Comparison of ENCODE assay signal across 12 mouse cellular contexts in genomic region chr2:26573807-26574206, GRCm38 (mm10). TPM values are rescaled to one million over a fixed set of nuclear protein-coding genes. Genes with fewer than 3 reads are reported as not detected.
DNase-seq lines count a peak whose midpoint lies in the region; ATAC-seq lines count a peak whose summit lies in the region.
"Had no signal": no experiment of that assay in that cellular context is flagged by ENCODE, and none has a peak within 500 bp of the region (broad histone marks: within the 10 kb centered on the region; RNA-seq: fewer than 3 reads in every experiment).

No protein-coding gene starts in this region.

- H3K27me3 ChIP-seq in forebrain, embryonic 10.5 days (ENCODE audit: poor library complexity, severe bottlenecking): no peaks in the 10 kb centered on the region
- H3K27me3 ChIP-seq in forebrain, embryonic 11.5 days (ENCODE audit: control insufficient read depth, insufficient read depth, low read length): no peaks in the 10 kb centered on the region
- no peaks in the 10 kb centered on the region for H3K27me3 ChIP-seq in kidney, embryonic 15.5 days
- no peaks in the 10 kb centered on the region for H3K27me3 ChIP-seq in intestine, embryonic 16.5 days (replicated peaks; ENCODE audit: control insufficient read depth, insufficient read depth, low read length)
- H3K27me3 ChIP-seq: midbrain, embryonic 12.5 days had no signal

- ATAC-seq in forebrain, embryonic 11.5 days (replicated peaks; ENCODE audit: low FRiP score): no peak
- no peak for ATAC-seq in kidney, embryonic 15.5 days (replicated peaks; ENCODE audit: low FRiP score)
- ATAC-seq in intestine, embryonic 16.5 days: no peak
- no peak for ATAC-seq in CD4-positive, CD25-positive, alpha-beta regulatory T cell, adult 4 months
- no peak for ATAC-seq in inflammation-experienced regulatory T-cells, adult 6 months

- peaks cover 72% of the 10 kb centered on the region for H3K4me1 ChIP-seq in forebrain, embryonic 10.5 days
- H3K4me1 ChIP-seq in forebrain, embryonic 11.5 days (replicated peaks; ENCODE audit: control insufficient read depth, insufficient read depth, low read length): no peaks in the 10 kb centered on the region; the same call in 1 of the 2 replicates
- peaks cover 66% of the 10 kb centered on the region for H3K4me1 ChIP-seq in kidney, embryonic 15.5 days
- H3K4me1 ChIP-seq in intestine, embryonic 16.5 days (ENCODE audit: control insufficient read depth, insufficient read depth, low read length): peaks cover 14% of the 10 kb centered on the region

- 0 out of 2 replicates have a peak overlapping the region, but pooled peaks have one; percentile 78 for H3K27ac ChIP-seq in forebrain, embryonic 10.5 days
- no peak overlapping the region for H3K27ac ChIP-seq in forebrain, embryonic 11.5 days (ENCODE audit: low read depth, low read length)
- peak overlapping the region; percentile 68 for H3K27ac ChIP-seq in kidney, embryonic 15.5 days
- peak overlapping the region; percentile 40 for H3K27ac ChIP-seq in intestine, embryonic 16.5 days (ENCODE audit: low read length)
- H3K27ac ChIP-seq: midbrain, embryonic 12.5 days had no signal

- no peaks in the 10 kb centered on the region for H3K36me3 ChIP-seq in forebrain, embryonic 10.5 days (replicated peaks)
- H3K36me3 ChIP-seq in forebrain, embryonic 11.5 days (ENCODE audit: control insufficient read depth, insufficient read depth, low read length): no peaks in the 10 kb centered on the region
- H3K36me3 ChIP-seq in kidney, embryonic 15.5 days: no peaks in the 10 kb centered on the region
- no peaks in the 10 kb centered on the region for H3K36me3 ChIP-seq in intestine, embryonic 16.5 days (ENCODE audit: control insufficient read depth, insufficient read depth, low read length)
- H3K36me3 ChIP-seq: midbrain, embryonic 12.5 days had no signal

- H3K9ac ChIP-seq in forebrain, embryonic 11.5 days (ENCODE audit: low read length): no peak overlapping the region
- no peak overlapping the region for H3K9ac ChIP-seq in kidney, embryonic 15.5 days
- no peak overlapping the region for H3K9ac ChIP-seq in intestine, embryonic 16.5 days (ENCODE audit: low read depth, low read length)
- H3K9ac ChIP-seq: midbrain, embryonic 12.5 days had no signal

- H3K9me3 ChIP-seq in forebrain, embryonic 10.5 days: no peaks in the 10 kb centered on the region
- no peaks in the 10 kb centered on the region for H3K9me3 ChIP-seq in forebrain, embryonic 11.5 days (ENCODE audit: control insufficient read depth, low read length)
- H3K9me3 ChIP-seq in kidney, embryonic 15.5 days (replicated peaks): no peaks in the 10 kb centered on the region
- H3K9me3 ChIP-seq in intestine, embryonic 16.5 days (ENCODE audit: control insufficient read depth, low read length): no peaks in the 10 kb centered on the region
- H3K9me3 ChIP-seq: midbrain, embryonic 12.5 days had no signal

- no peak overlapping the region for H3K4me2 ChIP-seq in forebrain, embryonic 11.5 days (ENCODE audit: low read depth, low read length, severe bottlenecking)
- H3K4me2 ChIP-seq in kidney, embryonic 15.5 days: no peak overlapping the region; the same call in 1 of the 2 replicates
- 0 out of 2 replicates have a peak overlapping the region, but pooled peaks have one; percentile 1 for H3K4me2 ChIP-seq in intestine, embryonic 16.5 days (ENCODE audit: low read depth, low read length)
- H3K4me2 ChIP-seq: midbrain, embryonic 12.5 days had no signal

- no peak for DNase-seq in forebrain, embryonic 10.5 days (ENCODE audit: extremely low spot score, low spot score)
- no peak for DNase-seq in forebrain, embryonic 11.5 days (ENCODE audit: low spot score)
- DNase-seq in kidney, adult 9 months: no peak
- peak; percentile 29 for DNase-seq in Muller cell, postnatal 12 days (ENCODE audit: inconsistent ontology term)
- DNase-seq: cerebellum, adult 9-10 months had no signal

- 43% methylated on average over 5 of the region's 5 CpGs for WGBS in forebrain, embryonic 10.5 days
- WGBS in forebrain, embryonic 11.5 days: 41% methylated on average over 5 of the region's 5 CpGs
- WGBS in kidney, embryonic 15.5 days: 28% methylated on average over 5 of the region's 5 CpGs
- WGBS in intestine, embryonic 16.5 days: 18% methylated on average over 5 of the region's 5 CpGs

- H3K4me3 ChIP-seq in forebrain, embryonic 10.5 days: no peak overlapping the region
- H3K4me3 ChIP-seq in forebrain, embryonic 11.5 days (ENCODE audit: low read depth, low read length): no peak overlapping the region
- no peak overlapping the region for H3K4me3 ChIP-seq in kidney, embryonic 15.5 days (replicated peaks)
- H3K4me3 ChIP-seq in intestine, embryonic 16.5 days (ENCODE audit: low read length): no peak overlapping the region
- H3K4me3 ChIP-seq: midbrain, embryonic 12.5 days had no signal

RNA-seq across cellular contexts. Expression of gene Egfl7, which starts 6.0 kb away (rescaled TPM):
- polyA plus RNA-seq in forebrain, embryonic 10.5 days (2016; fragmentation: Nextera tagmentation; extraction: Ambion mirVana): 89.9 and 96.4 TPM in 2 replicates
- polyA plus RNA-seq in forebrain, embryonic 11.5 days (2014; fragmentation: Nextera tagmentation; extraction: Ambion mirVana): 58.4 and 63.7 TPM in 2 replicates
- 218 and 219 TPM in 2 replicates for polyA plus RNA-seq in kidney, embryonic 15.5 days (2015; fragmentation: Nextera tagmentation; extraction: Ambion mirVana)
- polyA plus RNA-seq in intestine, embryonic 16.5 days (2015; fragmentation: Nextera tagmentation; extraction: Ambion mirVana): 110 and 118 TPM in 2 replicates
- not detected for polyA plus RNA-seq in CD4-positive, CD25-positive, alpha-beta regulatory T cell, adult 4 months (2017; shearing (Covaris generic))
- polyA plus RNA-seq in inflammation-experienced regulatory T-cells, adult 6 months (2017; shearing (Covaris generic)): 1 to 10 TPM in 2 of 3 experiments, not detected in 1; 1.7 to 2.3 TPM

RNA-seq across cellular contexts. Expression of gene Gm20532, which starts 12.6 kb away (rescaled TPM):
- polyA plus RNA-seq in forebrain, embryonic 10.5 days (2016; fragmentation: Nextera tagmentation; extraction: Ambion mirVana): not detected in 2 replicates
- not detected in 2 replicates for polyA plus RNA-seq in forebrain, embryonic 11.5 days (2014; fragmentation: Nextera tagmentation; extraction: Ambion mirVana)
- not detected in 2 replicates for polyA plus RNA-seq in kidney, embryonic 15.5 days (2015; fragmentation: Nextera tagmentation; extraction: Ambion mirVana)
- polyA plus RNA-seq in intestine, embryonic 16.5 days (2015; fragmentation: Nextera tagmentation; extraction: Ambion mirVana): not detected in 2 replicates
- polyA plus RNA-seq in CD4-positive, CD25-positive, alpha-beta regulatory T cell, adult 4 months (2017; shearing (Covaris generic)): not detected
- polyA plus RNA-seq in inflammation-experienced regulatory T-cells, adult 6 months (2017; shearing (Covaris generic)): not detected
- polyA plus RNA-seq: frontal cortex, adult 2 months; large intestine, adult 2 months; midbrain, embryonic 12.5 days had no signal

RNA-seq across cellular contexts. Expression of gene Agpat2, which starts 30.4 kb away (rescaled TPM):
- polyA plus RNA-seq in forebrain, embryonic 10.5 days (2016; fragmentation: Nextera tagmentation; extraction: Ambion mirVana): 10.1 and 10.2 TPM in 2 replicates
- 6.0 and 8.9 TPM in 2 replicates for polyA plus RNA-seq in forebrain, embryonic 11.5 days (2014; fragmentation: Nextera tagmentation; extraction: Ambion mirVana)
- 41.7 and 47.7 TPM in 2 replicates for polyA plus RNA-seq in kidney, embryonic 15.5 days (2015; fragmentation: Nextera tagmentation; extraction: Ambion mirVana)
- 113 and 116 TPM in 2 replicates for polyA plus RNA-seq in intestine, embryonic 16.5 days (2015; fragmentation: Nextera tagmentation; extraction: Ambion mirVana)
- 1 to 10 TPM; 5.8 to 7.7 TPM for polyA plus RNA-seq in CD4-positive, CD25-positive, alpha-beta regulatory T cell, adult 4 months (2017; shearing (Covaris generic))
- 1 to 10 TPM; 6.6 to 9.1 (median 7.4) TPM for polyA plus RNA-seq in inflammation-experienced regulatory T-cells, adult 6 months (2017; shearing (Covaris generic))

RNA-seq across cellular contexts. Expression of gene Fam69b, which starts 54.5 kb away (rescaled TPM):
- polyA plus RNA-seq in forebrain, embryonic 10.5 days (2016; fragmentation: Nextera tagmentation; extraction: Ambion mirVana): 44.1 and 49.4 TPM in 2 replicates
- 49.8 and 63.8 TPM in 2 replicates for polyA plus RNA-seq in forebrain, embryonic 11.5 days (2014; fragmentation: Nextera tagmentation; extraction: Ambion mirVana)
- polyA plus RNA-seq in kidney, embryonic 15.5 days (2015; fragmentation: Nextera tagmentation; extraction: Ambion mirVana): 32.9 and 33.1 TPM in 2 replicates
- 24.8 and 27.0 TPM in 2 replicates for polyA plus RNA-seq in intestine, embryonic 16.5 days (2015; fragmentation: Nextera tagmentation; extraction: Ambion mirVana)
- 1 to 10 TPM; 1.5 to 2.6 TPM for polyA plus RNA-seq in CD4-positive, CD25-positive, alpha-beta regulatory T cell, adult 4 months (2017; shearing (Covaris generic))
- 1 to 10 TPM; 1.2 to 4.2 (median 2.1) TPM for polyA plus RNA-seq in inflammation-experienced regulatory T-cells, adult 6 months (2017; shearing (Covaris generic))

RNA-seq across cellular contexts. Expression of gene Notch1, which starts 57.3 kb away (rescaled TPM):
- 25.4 and 26.7 TPM in 2 replicates for polyA plus RNA-seq in forebrain, embryonic 10.5 days (2016; fragmentation: Nextera tagmentation; extraction: Ambion mirVana)
- polyA plus RNA-seq in forebrain, embryonic 11.5 days (2014; fragmentation: Nextera tagmentation; extraction: Ambion mirVana): 68.3 and 70.9 TPM in 2 replicates
- polyA plus RNA-seq in kidney, embryonic 15.5 days (2015; fragmentation: Nextera tagmentation; extraction: Ambion mirVana): 22.0 and 24.6 TPM in 2 replicates
- polyA plus RNA-seq in intestine, embryonic 16.5 days (2015; fragmentation: Nextera tagmentation; extraction: Ambion mirVana): 7.4 and 8.4 TPM in 2 replicates
- 10 to 100 TPM; 21.9 to 33.0 TPM for polyA plus RNA-seq in CD4-positive, CD25-positive, alpha-beta regulatory T cell, adult 4 months (2017; shearing (Covaris generic))
- polyA plus RNA-seq in inflammation-experienced regulatory T-cells, adult 6 months (2017; shearing (Covaris generic)): 10 to 100 TPM; 24.9 to 41.2 (median 27.0) TPM

Comparison
In these comparisons a context has a peak if more than half of its experiments do, and no peak if none do; other contexts are left out.
1. RNA of gene Egfl7, which starts 6.0 kb away (polyA plus RNA-seq): 218 to 219 TPM in kidney, embryonic 15.5 days, 110 to 118 TPM in intestine, embryonic 16.5 days, 89.9 to 96.4 TPM in forebrain, embryonic 10.5 days and 58.4 to 63.7 TPM in forebrain, embryonic 11.5 days; 1.7 to 2.3 TPM in inflammation-experienced regulatory T-cells, adult 6 months and not detected in CD4-positive, CD25-positive, alpha-beta regulatory T cell, adult 4 months; every median in the first group is over 10 times any median in the second.